Mouse (Mus musculus) WW6 (cell line): ENCODE data around the gene Efcab11.
"Not testable (repeated sequence)": the region's sequence is repeated elsewhere in the genome, so short reads cannot be mapped to it uniquely, and the experiment has no call there.

Source experiments
- DNase-seq: peaks from one replicate; pipeline ENCODE4 v3.0.0-alpha.2; 2013; ENCODE audit warnings: low read depth, low spot score

Gene Efcab11

DNA sequence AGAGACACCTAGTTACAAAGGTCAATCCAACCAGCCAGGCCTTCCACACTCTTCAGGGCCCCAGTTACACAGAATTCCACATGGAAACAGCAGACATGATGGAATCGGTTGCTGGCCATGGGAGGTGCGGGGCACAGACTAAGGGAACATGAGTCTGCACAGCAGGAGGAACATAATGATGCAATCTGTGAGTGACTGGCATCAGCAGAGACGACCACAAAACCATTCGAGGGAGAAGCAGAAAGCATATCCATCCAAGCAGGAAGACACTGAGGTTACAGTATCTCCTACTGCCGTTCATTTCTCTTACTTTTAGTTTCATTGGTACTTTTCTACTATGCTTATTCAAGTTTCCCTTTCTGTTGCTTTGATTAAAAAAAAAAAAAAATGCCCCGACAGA lies 9.6 kb downstream of the Efcab11 start:
- DNase-seq = no peak

DNA sequence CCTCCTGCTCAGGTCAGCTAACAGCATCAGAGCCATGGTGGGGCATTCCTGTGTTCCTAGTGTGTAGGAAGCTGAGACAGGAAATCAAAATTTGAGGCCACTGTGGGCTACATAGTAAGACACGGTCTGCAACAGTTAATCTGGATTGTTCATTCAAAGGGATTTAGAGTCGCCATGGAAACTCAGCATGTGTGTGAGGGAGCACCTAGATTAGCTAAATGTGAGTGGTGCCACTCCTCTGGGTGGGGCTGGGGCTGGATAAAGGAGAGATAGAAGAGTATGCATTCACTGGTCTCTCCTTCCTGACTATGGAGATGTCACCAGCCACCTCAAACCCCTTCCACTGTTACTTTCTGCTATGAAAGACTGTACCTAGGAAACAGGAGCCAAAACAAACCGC lies 10.8 kb downstream of the Efcab11 start:
- no peak for DNase-seq

DNA sequence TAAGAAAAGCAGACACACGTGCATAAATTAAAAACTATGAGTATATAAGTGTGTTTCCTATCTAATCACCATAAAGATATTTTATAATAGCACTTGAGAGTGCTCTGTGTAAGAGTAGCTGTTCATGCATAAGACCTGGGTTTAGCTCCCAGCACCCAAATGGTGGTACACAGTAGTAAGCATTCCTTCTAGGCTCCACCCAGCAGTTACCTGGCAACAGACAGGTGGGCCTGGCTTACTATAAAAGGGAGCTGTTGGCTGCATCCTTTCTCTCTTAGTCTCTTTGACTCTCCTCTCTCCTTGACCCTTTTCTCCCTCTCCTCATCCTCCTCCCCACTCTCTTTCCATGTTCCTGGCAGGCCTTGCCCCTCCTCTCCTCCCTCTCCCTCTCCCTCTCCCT lies 15.4 kb downstream of the Efcab11 start:
- DNase-seq = no peak

DNA sequence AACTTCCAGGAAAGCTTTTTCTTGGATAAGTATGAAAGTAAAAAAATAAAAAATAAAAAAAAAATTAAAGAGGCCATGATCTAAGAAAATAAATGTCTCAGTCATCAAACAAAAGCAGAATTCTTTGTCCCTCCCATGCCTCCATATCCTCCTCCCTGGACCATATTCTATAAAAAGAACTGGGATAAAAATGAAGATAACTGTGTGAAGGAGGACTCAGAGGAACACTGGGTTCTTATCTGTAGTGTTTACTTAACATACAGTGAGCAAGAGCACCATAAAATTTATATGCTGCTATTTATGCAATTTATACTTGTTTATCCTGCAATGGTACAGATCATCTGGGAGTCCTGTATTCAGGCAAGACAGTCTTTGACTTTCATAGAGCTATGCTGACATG lies 19.6 kb downstream of the Efcab11 start:
- DNase-seq = no peak

DNA sequence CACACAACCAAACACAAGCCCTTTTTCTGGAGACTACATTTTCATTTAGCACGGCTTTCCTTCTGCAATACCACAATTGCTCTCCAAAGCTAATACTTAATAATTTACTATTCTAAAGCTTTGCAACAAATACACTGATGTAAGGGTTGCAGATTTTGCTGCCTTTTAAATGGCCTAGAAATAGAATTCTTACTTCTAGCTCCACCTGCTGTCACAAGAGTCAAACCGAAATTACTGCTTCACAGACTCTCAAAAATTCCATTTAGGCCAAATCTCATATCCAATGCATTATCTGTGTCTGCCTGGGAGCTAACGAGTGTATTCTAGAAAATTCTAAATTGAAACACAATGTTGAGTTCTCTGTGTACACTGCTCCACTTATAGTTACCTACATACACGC lies 23.3 kb downstream of the Efcab11 start:
- no peak for DNase-seq

DNA sequence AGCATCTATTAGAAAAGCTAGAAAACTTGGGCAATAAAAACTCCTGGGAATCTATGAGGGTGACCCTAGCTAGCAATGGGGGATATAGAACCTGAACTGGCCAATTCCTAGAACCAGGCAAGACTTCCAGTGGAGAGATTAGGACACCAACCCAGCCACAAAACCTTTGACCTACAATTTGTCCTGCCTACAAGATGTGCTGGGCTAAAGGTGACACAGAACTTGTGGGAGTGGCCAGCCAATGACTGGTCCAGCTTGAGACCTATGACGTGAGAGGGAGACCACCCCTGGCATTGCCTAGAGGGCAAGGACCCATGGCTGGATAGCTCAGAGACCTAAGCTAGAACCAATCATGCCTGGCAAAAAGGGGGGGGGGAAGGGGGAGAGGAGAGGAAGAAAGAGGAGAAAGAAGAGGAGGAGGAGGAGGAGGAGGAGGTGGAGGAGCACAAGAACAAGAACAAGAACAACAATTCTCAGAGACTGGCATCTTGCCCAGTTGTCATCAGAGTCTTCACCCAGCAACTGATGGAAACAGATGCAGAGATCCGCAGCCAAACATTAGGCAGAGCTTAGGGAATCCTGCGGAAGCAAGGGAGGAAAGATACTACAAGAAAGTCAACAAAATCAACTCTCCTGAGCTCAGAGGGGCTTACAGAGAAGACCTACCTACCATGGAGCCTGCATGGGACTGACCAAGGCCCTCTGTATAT lies 24.7 kb downstream of the Efcab11 start:
- no peak for DNase-seq

DNA sequence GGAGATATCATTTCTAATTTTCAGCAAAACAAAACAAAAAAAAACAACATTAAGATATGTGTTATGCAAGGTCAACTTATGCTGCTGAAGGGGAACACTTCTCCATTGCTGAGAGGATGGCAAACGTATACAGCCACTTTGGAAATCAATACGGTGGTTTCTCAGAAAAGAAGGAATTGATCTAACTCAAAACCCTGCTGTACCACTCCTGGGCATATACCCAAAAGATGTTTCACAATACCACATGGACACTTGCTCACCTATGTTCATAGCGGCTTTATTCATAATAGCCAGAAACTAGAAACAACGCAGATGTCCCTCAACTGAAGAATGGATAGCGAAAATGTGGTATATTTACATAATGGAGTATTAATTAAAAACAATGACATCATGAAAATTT lies 25.6 kb downstream of the Efcab11 start:
- no peak for DNase-seq

DNA sequence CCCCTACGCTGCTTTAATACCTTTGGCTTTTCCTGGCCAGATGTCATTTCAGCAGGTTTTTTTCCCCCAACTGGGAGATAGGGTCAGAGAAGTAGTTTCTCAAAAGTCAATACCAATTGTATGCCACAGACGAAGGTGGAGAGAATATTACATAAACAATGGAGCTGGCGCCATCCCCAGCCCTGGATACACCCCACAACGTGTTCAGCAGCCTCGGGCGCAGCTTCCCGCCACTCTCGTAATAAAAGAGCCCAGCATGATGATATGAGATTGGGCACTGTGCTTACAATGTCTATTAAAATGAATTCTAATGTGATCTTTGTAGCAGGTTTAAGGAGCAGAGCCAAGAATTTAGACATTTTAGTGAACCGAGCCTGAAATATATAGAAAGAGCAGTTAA lies 28.2 kb downstream of the Efcab11 start:
- no peak for DNase-seq

DNA sequence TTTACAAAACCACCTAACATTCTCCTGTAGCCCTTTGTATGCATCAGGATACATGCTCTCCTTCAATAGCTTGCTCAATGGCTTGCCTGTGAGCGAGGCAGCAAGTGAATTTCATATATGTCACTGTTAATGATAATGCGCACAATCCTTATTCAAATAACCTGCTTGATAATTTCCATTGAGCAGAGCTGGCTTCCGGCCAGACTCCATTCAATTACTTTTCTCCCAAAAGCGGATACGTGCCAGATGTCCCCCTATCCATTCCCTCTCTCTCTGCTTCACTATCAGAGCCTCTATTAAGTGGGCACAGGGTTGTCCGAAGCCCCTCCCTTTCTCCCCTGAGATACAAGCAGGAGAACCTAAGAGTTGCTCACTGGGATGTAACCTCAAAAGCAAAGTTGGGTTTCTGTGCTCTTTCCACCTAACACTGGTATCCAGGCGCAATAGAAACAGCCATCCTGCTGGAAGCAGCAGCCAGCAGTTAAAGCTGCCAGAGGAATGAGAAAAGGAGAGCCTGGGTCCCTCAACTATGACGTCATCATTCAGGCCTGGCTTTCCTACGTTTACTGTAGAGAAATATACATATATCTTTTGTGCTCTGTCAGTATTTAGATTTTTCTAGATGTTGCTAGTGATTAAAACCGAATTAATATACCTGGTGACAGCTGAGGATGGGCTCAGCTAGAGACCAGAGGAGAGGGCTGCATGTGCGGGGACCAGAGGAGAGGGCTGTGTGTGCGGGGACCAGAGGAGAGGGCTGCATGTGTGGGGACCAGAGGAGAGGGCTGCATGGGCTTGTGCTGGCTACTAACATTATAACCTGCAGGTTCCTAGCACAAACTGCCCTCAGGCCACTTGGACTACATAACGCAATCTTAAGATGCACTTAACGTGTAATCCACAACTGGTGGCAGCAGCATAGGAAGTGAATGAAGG lies 30.6 kb downstream of the Efcab11 start:
- no peak for DNase-seq

DNA sequence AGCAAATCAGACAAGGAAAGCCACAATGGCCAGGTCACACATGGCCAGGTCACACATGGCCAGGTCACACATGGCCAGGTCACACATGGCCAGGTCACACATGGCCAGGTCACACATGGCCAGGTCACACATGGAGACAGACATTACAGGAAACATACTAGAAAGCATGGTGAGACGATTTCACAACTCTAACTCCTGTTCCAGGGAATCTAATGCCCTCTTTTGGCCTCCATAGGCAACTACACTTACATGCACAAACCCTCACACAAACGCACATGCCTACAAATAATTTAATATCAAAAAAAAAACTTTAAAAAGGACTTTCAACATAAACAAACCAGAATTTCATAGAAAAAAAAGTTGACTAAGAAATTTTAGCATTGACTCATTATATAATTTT lies 34.2 kb downstream of the Efcab11 start:
- no peak for DNase-seq

DNA sequence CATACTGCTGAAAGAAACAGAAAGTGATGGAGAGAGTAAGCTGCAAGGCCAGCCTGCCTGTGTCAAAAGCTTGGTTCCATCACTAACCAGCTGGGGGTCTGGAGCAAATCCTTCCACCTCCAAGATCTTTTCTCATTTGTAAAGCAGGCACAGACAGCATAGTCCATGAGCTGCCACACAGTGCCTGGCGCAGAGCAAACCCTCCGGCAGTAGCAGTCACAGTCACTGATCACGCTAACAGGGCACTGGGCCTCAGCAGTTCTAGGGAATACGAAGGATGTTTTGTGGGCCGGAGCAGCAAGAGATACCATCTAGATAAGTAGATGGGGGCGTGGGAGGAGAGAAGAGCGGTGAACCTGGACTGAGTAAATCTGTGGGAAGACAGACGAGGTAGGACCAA lies 39.3 kb downstream of the Efcab11 start:
- no peak for DNase-seq

DNA sequence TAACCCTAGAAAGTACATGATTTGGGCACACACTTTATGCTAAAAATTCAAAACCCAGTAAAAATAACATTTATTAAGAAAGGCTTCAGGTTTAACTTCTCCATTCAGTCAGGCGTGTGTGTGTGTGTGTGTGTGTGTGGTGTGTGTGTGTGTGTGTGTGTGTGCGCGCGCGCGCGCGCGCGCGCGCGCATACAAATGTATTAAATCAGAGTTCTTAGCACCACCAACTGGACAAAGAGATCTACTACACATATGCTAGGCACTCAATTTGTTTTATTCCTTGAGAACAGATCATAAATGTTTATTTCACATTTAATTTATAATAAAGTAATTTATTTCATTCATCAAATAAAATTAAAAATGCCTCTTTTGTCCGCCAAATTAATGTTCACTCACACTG lies 45.5 kb downstream of the Efcab11 start:
- no peak for DNase-seq

DNA sequence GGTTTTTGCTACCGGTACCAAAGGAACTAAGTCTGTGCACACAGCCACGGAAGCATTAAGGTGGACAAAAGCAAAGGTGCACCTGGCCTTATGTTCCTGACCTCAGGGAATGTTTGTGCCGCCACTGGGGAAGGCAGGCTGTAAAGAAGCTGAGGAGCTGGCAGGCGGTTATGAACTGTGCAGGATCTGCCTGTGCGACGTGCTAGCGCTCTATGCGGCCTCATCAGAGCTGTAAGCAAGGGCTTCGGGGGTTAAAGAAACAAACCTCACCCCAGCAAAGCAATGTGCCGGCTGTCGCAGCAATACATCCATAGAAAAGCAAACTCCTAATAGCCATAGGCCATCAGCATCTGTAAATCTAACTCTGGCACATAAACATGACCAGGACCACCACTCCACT lies 46.1 kb downstream of the Efcab11 start:
- no peak for DNase-seq

DNA sequence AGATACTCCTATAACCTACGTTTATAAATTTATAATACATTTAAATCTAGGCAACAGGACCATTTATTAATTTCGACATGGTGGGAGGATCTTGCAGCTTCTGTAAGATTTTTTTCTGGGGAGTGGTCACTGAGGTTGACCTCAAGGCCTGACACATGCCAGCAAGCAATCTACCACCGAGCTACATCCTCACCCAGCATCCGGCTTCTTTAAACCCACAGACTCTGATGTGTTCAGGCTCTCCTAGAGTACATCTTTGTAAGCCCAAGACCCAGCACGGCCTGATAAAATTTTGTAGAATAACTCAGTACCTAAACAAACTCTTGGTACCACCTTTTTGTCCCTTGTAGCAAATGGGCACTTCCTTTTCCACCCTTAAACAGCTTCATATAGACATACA lies 46.7 kb downstream of the Efcab11 start:
- no peak for DNase-seq

DNA sequence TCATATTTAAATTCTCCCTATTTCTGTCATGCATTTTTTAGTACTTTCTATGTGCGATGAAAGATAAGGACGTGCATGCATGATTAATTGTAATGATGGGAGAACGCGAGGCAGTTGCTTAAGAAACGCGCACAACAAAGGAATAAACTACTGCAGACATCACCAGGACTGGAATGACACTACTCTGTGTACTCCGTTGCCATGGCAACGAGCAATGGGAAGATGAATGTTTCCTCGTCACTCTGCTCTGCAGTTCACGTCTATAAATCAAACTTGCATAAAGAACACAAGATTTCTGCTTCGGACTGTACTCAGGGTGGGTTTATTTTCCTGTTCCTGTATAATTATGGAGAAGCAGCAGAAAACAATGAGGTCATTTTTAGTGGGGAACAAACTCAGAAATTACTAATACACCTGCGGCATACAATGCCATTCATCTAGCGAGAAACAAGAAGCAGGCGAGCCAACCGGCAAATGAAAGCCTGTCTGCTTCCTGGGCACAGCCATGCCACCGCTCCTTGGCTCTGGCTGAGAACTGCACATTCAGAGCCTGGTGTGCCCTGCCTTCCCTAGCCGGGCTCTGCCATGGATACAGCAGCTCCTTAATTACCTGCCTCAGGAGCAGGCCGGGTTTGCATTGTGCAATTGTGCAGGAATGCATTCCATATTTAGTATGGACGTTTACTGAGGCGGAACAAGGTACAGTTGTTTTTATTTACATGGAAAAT lies 47.7 kb downstream of the Efcab11 start:
- DNase-seq = no peak

DNA sequence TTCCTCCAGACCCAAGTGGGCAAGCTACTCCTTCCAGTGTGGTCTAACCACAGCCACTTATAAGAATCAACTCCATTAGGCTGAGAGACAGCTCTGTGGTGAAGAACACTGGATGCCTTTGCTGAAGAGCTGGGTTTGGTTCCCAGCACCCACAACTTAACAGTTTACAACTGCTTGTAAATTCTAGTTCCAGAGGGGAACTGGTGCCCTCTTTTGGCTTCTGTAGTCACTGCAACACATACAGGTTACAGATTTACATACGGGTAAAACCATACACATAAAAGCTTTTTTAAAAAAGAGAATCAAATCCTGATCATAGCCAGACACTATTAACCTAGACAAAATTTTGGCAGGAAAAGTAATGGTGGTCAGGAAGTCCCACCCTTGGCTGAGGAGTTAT lies 50.8 kb downstream of the Efcab11 start:
- no peak for DNase-seq

DNA sequence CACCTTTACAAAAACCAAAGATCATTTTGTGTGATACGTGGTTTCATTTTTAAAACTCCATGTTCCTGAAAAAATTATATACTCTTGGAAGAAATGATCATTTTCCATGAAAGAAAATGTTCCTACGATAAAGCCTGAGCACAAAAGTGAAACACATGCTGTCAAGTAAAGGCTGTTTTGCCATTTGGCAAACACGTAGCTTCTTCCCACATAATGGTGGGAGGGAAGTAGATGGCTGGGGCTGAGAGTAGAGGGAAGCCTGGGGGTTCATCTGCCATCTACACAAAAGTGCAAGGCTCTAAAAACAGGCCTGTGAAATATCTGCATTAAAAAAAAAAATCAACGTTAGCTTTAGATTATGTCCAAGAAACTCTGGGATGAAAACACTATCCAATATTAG lies 61.6 kb downstream of the Efcab11 start:
- no peak for DNase-seq

DNA sequence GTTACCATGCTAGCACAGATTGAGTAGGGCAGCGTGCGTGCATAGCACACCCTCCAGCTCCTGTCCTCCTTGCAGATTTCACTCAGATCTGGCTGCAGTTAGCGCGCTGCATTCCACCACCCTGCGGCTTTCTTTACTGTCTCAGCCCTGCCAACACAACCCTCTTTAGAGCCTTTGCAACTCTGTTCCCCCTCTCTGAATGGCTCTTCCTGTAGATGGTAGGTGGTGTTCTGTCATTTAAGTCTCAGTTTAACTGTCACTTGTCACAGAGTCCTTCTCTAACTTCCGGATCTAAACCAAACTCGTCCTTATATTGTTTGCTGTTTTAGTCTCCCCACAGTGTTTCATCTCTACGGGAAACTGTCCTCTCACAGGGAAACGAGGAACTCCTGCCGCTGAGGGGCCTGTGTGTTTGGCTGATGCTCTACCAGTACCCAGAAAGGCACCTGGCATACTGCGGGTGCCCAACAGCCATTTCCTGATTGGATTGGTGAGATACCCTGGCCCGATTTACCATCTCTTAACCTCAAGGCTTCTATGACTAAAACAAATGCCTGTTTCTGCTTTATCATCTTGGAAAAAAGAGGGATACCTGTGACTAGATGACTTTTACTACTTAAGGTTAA lies 62.8 kb downstream of the Efcab11 start:
- DNase-seq = no peak

DNA sequence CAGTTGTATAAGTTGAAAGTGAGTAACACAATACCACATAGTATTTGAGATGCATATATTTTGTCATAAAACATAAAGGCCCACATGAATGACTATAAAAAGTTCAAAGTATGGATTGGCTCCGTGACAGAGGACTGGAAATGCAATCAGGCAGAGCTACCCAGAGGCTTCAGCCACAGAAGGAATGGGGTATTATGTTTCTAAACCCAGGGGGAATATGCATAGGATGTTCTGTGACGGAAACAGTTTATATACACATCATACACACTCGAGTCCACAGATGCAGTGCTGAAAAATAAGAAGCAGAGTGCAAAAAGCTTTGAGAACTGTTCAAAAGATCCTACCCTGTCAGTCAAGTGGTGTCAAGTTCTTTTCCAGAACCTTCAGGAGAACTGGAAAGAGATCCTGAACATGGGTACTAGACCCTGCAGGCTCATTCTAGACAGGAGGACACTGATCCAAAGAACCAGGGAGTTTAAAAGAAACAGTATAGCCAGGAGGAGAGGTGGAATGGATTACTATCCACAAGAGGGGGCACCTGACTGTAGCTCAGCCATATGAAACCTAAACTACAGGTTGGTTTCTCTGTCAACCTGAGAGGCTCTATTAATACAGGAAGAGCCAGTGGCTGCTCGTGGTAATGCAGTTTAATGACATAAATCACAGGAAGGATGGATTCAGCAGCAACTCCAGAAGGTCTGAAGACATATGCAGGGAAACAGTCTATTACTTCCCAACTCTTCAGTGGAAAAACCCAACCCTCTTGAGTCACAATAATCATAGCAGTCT lies 64.9 kb downstream of the Efcab11 start:
- DNase-seq = no peak

DNA sequence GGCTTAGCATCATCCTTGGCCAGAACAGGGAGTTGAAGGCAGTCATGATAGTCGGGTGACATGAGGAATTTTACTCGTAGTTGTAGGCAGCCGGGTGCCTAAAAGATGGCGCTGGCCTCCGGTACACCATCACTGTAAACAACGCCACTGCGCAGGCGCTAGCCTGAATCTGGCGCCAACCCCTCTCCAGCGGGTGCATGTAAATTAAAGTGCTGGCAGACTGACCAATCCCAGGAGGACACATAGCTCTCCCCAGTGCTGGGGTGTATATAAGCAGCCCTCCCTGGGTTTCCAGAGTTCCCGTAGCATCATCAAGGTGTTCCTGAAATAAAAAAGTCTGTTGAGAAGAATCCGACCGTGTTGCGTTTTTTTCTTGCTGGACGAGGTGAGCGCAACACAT lies 66.2 kb downstream of the Efcab11 start:
- not testable (repeated sequence) for DNase-seq

DNA sequence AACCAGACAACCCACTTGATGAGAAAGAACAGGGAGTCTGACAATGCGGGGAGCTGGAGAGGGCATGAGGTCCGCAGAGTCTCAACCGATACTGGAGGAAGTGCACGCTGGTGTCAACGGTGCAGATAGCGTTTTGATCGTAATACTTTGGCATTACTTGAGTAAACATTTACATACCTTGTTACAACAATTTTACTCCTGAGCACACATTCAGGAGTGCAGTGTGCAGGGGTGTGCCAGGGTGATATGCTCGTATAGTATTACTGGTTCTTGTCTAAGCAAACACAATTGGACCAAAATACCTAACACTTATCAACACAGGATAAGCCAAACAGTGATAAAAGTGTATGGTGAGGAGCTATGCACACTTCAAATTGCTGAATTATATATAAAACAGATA lies 69.0 kb downstream of the Efcab11 start:
- DNase-seq = no peak
